Mouse (Mus musculus) forebrain, embryonic 11.5 days (tissue): ENCODE data around the gene Cdh13. TPM values are rescaled to one million over a fixed set of nuclear protein-coding genes. Genes with fewer than 3 reads are reported as not detected.
A peak's percentile ranks its signal among the peaks of the same experiment; 100 is the strongest.

Source experiments
- ATAC-seq: fragments of 200-750 bp; cut with Nextera tagmentation; replicated peaks from 2 replicates; pipeline ENCODE4 v1.8.0; 2017; ENCODE audit warnings: moderate TSS enrichment; ENCODE audit not compliant: low FRiP score
- DNase-seq: peaks from one replicate; pipeline ENCODE4 v3.0.0-alpha.2; 2017; ENCODE audit warnings: low spot score
- H3K27ac ChIP-seq: fragments of 300-500 bp; sonication (generic); 2 replicates; pipeline ENCODE4 v1.5.1; 2014; ENCODE audit warnings: low read depth, low read length
- H3K27me3 ChIP-seq: fragments of 300-500 bp; sonication (generic); 2 replicates; pipeline ENCODE4 v1.6.1; 2014; ENCODE audit warnings: mild to moderate bottlenecking, low read length, mixed read lengths; ENCODE audit not compliant: control insufficient read depth, insufficient read depth
- H3K36me3 ChIP-seq: fragments of 300-500 bp; sonication (generic); 2 replicates; pipeline ENCODE4 v1.6.1; 2014; ENCODE audit warnings: mild to moderate bottlenecking, low read length, moderate library complexity, mixed read lengths; ENCODE audit not compliant: control insufficient read depth, insufficient read depth
- H3K4me1 ChIP-seq: fragments of 300-500 bp; sonication (generic); replicated peaks from 2 replicates; pipeline ENCODE4 v1.6.1; 2014; ENCODE audit warnings: low read length, mixed read lengths; ENCODE audit not compliant: control insufficient read depth, insufficient read depth
- H3K4me2 ChIP-seq: fragments of 300-500 bp; sonication (generic); 2 replicates; pipeline ENCODE4 v1.6.1; 2014; ENCODE audit warnings: low read depth, mild to moderate bottlenecking, low read length, moderate library complexity, mixed read lengths; ENCODE audit not compliant: severe bottlenecking
- H3K4me3 ChIP-seq: fragments of 300-500 bp; sonication (generic); 2 replicates; pipeline ENCODE4 v1.5.1; 2014; ENCODE audit warnings: low read depth, low read length
- H3K9ac ChIP-seq: fragments of 300-500 bp; sonication (generic); 2 replicates; pipeline ENCODE4 v1.6.1; 2014; ENCODE audit warnings: low read length
- H3K9me3 ChIP-seq: fragments of 300-500 bp; sonication (generic); 2 replicates; pipeline ENCODE4 v1.6.1; 2016; ENCODE audit warnings: low read length, mixed read lengths; ENCODE audit not compliant: control insufficient read depth
- WGBS: fragments of 180-500 bp; shearing (Covaris S2); extraction: QIAGEN DNeasy Blood & Tissue Kit; methylation state at CpG from one replicate; pipeline ENCODE4 v1.1.7; 2014; 5-methylcytosine and 5-hydroxymethylcytosine counted together
- polyA plus RNA-seq: library from polyadenylated mRNA; unstranded; fragments of >200 nt; fragmentation: Nextera tagmentation; extraction: Ambion mirVana; gene quantifications from 2 replicates; pipeline ENCODE4 v1.2.1, GENCODE M21; 2014

Gene Cdh13
- polyA plus RNA-seq, 1 experiment from 2014 or later = 5.6 TPM

DNA sequence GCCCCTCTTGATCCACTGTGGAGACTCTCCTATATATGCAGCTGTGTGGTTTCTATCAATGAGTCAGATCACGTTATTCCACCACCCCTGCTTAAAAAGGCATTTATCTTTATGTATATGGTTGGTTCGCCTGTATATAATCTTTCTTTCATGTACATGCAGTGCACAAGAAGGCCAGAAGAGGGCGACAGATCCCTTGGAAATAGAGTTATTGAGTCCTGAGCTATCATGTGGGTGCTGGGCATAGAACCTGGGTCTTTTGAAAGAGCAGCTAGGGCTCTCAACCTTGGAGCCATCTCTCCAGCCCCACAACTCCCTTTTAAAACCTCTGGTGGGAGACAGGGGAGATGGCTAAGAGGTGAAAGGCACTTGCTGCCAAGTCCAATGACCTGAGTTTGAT lies 1027.9 kb downstream of the Cdh13 start:
- no peak overlapping the region for H3K4me3 ChIP-seq
- no peaks in the 10 kb centered on the region for H3K27me3 ChIP-seq
- no peak overlapping the region for H3K4me2 ChIP-seq
- no peaks in the 10 kb centered on the region for H3K36me3 ChIP-seq
- DNase-seq (no peak), ATAC-seq (no peak)
- H3K4me1 ChIP-seq = no peaks in the 10 kb centered on the region
- H3K9me3 ChIP-seq = no peaks in the 10 kb centered on the region
- H3K9ac ChIP-seq = no peak overlapping the region
- H3K27ac ChIP-seq = no peak overlapping the region
- WGBS = 26% methylated on average over 3 of the region's 3 CpGs

DNA sequence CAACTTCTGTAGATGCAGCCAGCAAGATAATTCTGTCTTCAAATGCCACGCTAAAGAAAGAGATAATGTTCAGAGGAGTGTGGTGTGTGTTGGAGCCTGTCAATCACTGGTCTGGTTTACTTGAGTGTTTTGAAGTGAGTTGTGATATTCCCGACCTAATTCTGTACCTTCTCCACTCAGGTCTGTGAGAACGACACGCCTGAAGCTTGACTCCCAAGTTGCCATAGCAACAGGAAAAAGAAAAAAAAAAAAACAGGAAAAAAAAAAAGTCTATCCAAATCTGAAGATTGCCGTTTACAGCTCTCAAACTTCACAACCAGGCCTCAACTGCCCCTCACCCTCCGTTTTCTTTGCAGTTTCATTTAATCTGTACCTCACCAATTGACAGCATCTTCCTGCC lies 1039.7 kb downstream of the Cdh13 start:
- Histone ChIP-seq H3K9me3 (no peaks in the 10 kb centered on the region), H3K27ac (no peak overlapping the region), H3K27me3 (no peaks in the 10 kb centered on the region), H3K4me3 (no peak overlapping the region), H3K4me2 (no peak overlapping the region), H3K36me3 (no peaks in the 10 kb centered on the region), H3K9ac (no peak overlapping the region), H3K4me1 (no peaks in the 10 kb centered on the region)
- ATAC-seq (no peak), DNase-seq (no peak)
- WGBS = 75% methylated on average over 6 of the region's 6 CpGs

DNA sequence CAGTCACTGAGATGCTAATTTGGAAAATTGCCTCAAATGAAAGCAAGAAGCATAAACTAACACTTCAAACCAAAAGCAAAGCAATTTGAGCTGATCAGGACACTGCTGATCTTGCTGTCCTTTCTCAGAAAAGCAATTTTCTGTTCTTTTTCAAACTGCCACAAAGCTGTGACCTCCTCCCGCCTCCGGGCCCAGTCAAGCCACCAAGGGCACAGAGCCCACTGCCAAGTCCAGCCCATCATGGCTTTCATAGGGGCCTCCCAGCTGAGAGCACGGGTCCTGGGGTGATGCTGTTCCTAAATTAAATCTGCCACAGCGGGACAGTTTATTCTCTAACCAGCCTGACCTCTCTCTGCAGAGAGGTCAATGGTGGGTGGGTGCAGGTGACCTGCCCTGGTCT lies 1056.0 kb downstream of the Cdh13 start:
- H3K27ac ChIP-seq = no peak overlapping the region
- no peak for ATAC-seq

DNA sequence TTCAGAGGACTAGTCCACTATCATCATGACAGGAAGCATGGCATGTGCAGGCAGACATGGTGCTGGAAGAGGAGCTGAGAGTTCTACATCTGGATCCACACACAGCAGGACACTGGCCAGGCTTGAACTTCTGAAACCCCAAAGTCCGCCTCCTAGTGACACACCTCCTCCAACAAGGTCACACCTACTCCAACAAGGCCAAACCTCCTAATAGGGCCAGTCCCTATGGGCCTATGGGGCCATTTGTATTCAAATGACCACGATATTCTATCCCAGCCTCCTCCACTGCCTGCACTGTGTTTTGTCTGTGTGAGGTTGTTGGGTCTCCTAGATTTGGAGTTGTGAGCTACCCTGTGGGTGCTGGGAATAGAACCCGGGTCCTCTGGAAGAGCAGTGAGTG lies 1060.1 kb downstream of the Cdh13 start:
- H3K4me3 ChIP-seq = peak overlapping the region; percentile 95; the same call in 1 of the 2 replicates
- H3K27ac ChIP-seq = no peak overlapping the region
- peaks cover 4% of the 10 kb centered on the region; the same call in 1 of the 2 replicates for H3K9me3 ChIP-seq
- DNase-seq (no peak), ATAC-seq (peak; percentile 10; the same call in 1 of the 2 replicates)
- peaks cover 2% of the 10 kb centered on the region; the same call in 1 of the 2 replicates for H3K36me3 ChIP-seq
- WGBS = 86% methylated on average over 3 of the region's 3 CpGs
- peaks cover 4% of the 10 kb centered on the region; the same call in 1 of the 2 replicates for H3K4me1 ChIP-seq
- no peaks in the 10 kb centered on the region for H3K27me3 ChIP-seq
- no peak overlapping the region for H3K9ac ChIP-seq
- peak overlapping the region; percentile 68; the same call in 1 of the 2 replicates for H3K4me2 ChIP-seq

More for the DNA sequence above, 1056.0 kb downstream of the Cdh13 start:
- Histone ChIP-seq H3K9ac (no peak overlapping the region), H3K4me3 (no peak overlapping the region), H3K4me2 (no peak overlapping the region), H3K9me3 (peaks cover 4% of the 10 kb centered on the region; the same call in 1 of the 2 replicates), H3K27me3 (no peaks in the 10 kb centered on the region), H3K36me3 (no peaks in the 10 kb centered on the region), H3K4me1 (no peaks in the 10 kb centered on the region)
- WGBS = 82% methylated on average over 4 of the region's 4 CpGs
- no peak for DNase-seq

DNA sequence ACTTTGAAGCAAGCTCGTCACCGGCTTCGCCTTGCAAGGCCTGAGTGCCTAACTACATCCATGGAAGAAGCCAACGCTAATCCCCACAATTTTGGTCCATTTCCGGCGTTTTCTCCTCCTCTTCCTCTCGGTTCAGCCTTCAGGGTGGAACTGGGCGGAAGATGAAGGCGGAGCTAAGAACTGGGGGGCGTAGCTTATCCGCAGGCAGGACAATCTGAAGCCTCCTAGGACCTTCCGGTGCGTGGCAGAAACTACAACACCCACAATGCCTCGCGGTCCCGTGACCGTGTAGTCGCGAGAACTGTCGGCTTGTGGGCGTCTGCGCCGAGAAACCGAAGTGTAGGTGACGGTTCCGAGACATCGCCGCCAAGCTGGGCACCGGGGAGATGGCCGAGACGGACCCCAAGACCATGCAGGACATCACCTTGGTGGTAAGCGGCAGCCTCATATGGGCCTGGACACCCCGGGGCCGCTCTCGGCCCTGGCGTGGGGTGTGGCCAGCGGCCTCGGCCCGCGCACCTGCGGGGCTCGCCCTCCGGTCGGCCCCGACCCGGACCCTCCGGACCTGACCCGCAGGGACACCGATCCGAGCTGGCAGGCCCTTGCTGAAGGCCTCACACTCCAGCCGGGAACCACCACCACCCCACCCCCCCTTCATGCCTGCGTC lies 1060.8 kb downstream of the Cdh13 start, which contains the start of gene Hsbp1:
TSS of gene Hsbp1 (plus strand) at position 299 of the 667 bp plus-strand sequence.
- Histone ChIP-seq H3K36me3 (peaks cover 2% of the 10 kb centered on the region; the same call in 1 of the 2 replicates), H3K27me3 (no peaks in the 10 kb centered on the region), H3K4me3 (peak within 1 kb of the TSS; percentile 95), H3K9ac (peak within 1 kb of the TSS; percentile 91), H3K27ac (0 out of 2 replicates have a peak within 1 kb of the TSS, but pooled peaks have one; percentile 31), H3K9me3 (peaks cover 4% of the 10 kb centered on the region; the same call in 1 of the 2 replicates), H3K4me2 (peak within 1 kb of the TSS; percentile 68), H3K4me1 (peaks cover 4% of the 10 kb centered on the region; the same call in 1 of the 2 replicates)
- 3% methylated on average over 52 of the region's 52 CpGs for WGBS
- DNase-seq (peak; percentile 98), ATAC-seq (peak; percentile 97)

DNA sequence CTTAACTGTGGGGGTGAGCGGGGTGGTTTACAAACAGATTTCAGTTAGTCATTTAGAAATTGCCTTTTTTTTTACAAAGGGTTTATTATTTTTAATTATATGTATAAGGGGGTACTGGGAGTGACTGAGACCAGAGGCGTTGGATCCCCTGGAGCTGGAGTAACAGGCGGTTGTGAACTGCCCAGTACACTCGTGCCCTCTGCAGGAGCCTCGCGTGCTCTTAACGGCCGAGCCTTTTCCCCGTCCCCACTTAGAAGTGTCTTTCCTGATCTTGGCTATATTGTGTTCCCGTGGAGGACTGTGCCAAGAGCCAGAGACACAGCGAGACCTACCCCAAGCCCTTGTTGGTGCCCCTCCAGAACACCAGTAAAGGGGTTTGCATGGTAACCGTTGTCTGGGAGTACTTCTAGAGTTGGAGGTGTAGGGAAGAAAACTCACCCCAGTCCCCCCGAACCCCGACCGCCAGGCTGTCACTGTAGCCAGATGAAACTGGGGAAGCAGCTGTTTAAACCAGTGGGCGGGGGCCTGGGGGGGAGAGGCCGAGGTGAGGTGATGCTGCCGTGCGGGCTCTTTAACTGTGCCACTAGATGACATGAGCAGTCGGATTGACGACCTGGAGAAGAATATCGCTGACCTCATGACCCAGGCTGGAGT lies 1061.6 kb downstream of the Cdh13 start:
- 52% methylated on average over 22 of the region's 22 CpGs for WGBS
- Histone ChIP-seq H3K4me2 (peak overlapping the region; percentile 68), H3K36me3 (peaks cover 2% of the 10 kb centered on the region; the same call in 1 of the 2 replicates), H3K27ac (no peak overlapping the region), H3K27me3 (no peaks in the 10 kb centered on the region), H3K4me1 (peaks cover 4% of the 10 kb centered on the region; the same call in 1 of the 2 replicates), H3K9ac (peak overlapping the region; percentile 91), H3K9me3 (peaks cover 4% of the 10 kb centered on the region; the same call in 1 of the 2 replicates), H3K4me3 (peak overlapping the region; percentile 95)
- ATAC-seq (no peak), DNase-seq (no peak)

DNA sequence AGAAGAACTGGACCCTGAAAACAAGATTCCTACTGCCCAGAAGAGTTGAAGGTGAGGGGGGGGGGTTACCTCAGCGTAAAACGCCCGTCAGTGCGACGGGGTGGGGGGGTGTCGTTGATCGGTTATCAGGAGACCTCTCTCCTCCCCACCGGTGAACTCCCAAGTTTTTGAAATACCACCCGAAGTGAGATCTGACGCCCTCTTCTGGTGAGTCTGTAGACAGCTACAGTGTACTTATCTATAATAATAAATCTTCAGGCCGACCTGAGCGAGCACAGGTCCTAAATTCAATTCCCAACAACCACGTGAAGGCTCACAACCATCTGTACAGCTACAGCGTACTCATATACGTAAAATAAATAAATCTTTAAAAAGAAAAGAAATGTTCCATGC lies 1062.1 kb downstream of the Cdh13 start:
- no peak for DNase-seq
- H3K4me2 ChIP-seq = no peak overlapping the region
- H3K4me3 ChIP-seq = peak overlapping the region; percentile 95; the same call in 1 of the 2 replicates
- H3K27me3 ChIP-seq = no peaks in the 10 kb centered on the region
- H3K36me3 ChIP-seq = peaks cover 2% of the 10 kb centered on the region; the same call in 1 of the 2 replicates
- H3K9me3 ChIP-seq = peaks cover 4% of the 10 kb centered on the region; the same call in 1 of the 2 replicates
- H3K9ac ChIP-seq = no peak overlapping the region
- ATAC-seq = no peak
- peaks cover 4% of the 10 kb centered on the region; the same call in 1 of the 2 replicates for H3K4me1 ChIP-seq
- WGBS = 87% methylated on average over 15 of the region's 15 CpGs
- no peak overlapping the region for H3K27ac ChIP-seq

DNA sequence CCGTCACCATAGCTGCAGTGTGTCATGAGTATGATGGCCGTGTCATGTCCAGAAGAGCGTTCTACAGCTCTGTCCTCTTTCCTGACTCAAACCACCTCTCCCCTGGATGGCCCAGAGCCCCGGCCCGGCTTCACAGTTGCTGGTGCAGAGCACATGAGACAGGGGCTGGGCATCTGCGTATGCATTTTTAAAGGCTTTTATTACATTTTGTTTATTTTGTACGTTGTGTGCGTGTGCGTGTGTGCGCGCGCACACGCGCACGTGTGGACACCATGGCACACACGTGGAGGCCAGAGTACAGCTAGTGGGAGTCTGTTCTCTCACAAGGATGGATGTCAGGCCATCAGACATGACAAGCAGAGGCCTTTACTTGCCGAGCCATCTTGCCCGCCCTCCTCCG lies 1068.1 kb downstream of the Cdh13 start:
- H3K4me2 ChIP-seq = no peak overlapping the region
- H3K9me3 ChIP-seq = no peaks in the 10 kb centered on the region
- no peak overlapping the region for H3K4me3 ChIP-seq
- ATAC-seq (no peak), DNase-seq (no peak)
- no peak overlapping the region for H3K27ac ChIP-seq
- H3K27me3 ChIP-seq = no peaks in the 10 kb centered on the region
- H3K9ac ChIP-seq = no peak overlapping the region
- no peaks in the 10 kb centered on the region for H3K4me1 ChIP-seq
- H3K36me3 ChIP-seq = peaks cover 2% of the 10 kb centered on the region; the same call in 1 of the 2 replicates
- 95% methylated on average over 19 of the region's 19 CpGs for WGBS
